Mouse (Mus musculus) ES-E14 (cell line): ENCODE results near the gene Amotl2.

ENCODE experiments used
- HCFC1 ChIP-seq: IDR thresholded peaks from 2 replicates; pipeline ENCODE4 v1.6.1; 2012; ENCODE audit warnings: low read length, inconsistent platforms, borderline replicate concordance; ENCODE audit not compliant: insufficient read depth
- MAFK ChIP-seq: IDR thresholded peaks from 2 replicates; pipeline ENCODE4 v1.6.1; 2014; ENCODE audit warnings: mild to moderate bottlenecking, low read depth, low read length, inconsistent platforms; ENCODE audit not compliant: insufficient read depth
- ZNF384 ChIP-seq: IDR thresholded peaks from 2 replicates; pipeline ENCODE4 v1.6.1; 2012; ENCODE audit warnings: low read depth, low read length, inconsistent platforms

- TF ChIP-seq ZNF384, result no peak
- TF ChIP-seq HCFC1, result no peak
- no peak for TF ChIP-seq MAFK
Measured at GRCm38 (mm10) chr9:102726811-102727210, 10.3 kb downstream of the Amotl2 start.
